Comparison of ENCODE assay signal across 1 mouse cellular context in genomic region chr2:91948151-91948509, GRCm38 (mm10).
TF ChIP-seq lines count a peak whose summit lies in the region.

No protein-coding gene starts in this region.

TF ChIP-seq in MEL, 35 proteins besides CTCF, POLR2A, EP300 and RAD21 (continued from another document):
- TF ChIP-seq MEF2A (IDR thresholded peaks at IDR 0.05; ENCODE audit: extremely low read depth, insufficient replicate concordance, low read depth, low read length, poor library complexity, severe bottlenecking) (no peak), ETS1 (IDR thresholded peaks at IDR 0.05; ENCODE audit: low read depth, low read length) (peak; percentile 69), UBTF (IDR thresholded peaks at IDR 0.05; ENCODE audit: borderline replicate concordance, insufficient read depth, low read depth, low read length) (no peak), TBP (IDR thresholded peaks at IDR 0.05; ENCODE audit: low read depth, low read length) (no peak), MYB (IDR thresholded peaks at IDR 0.05; ENCODE audit: low read depth, low read length) (no peak), MAZ (IDR thresholded peaks at IDR 0.05; ENCODE audit: low read depth, low read length) (no peak), TCF12 (IDR thresholded peaks at IDR 0.05; ENCODE audit: low read depth, low read length) (peak; percentile 87), ELF1 (IDR thresholded peaks at IDR 0.05; ENCODE audit: low read depth, low read length) (no peak), ZKSCAN1 (IDR thresholded peaks at IDR 0.05; ENCODE audit: low read depth, low read length) (no peak), RCOR1 (IDR thresholded peaks at IDR 0.05; ENCODE audit: low read depth, low read length) (peak; percentile 34; the same call in 1 of the 2 replicates), CHD1 (IDR thresholded peaks at IDR 0.05; ENCODE audit: low read depth, low read length) (no peak)
